Mouse (Mus musculus): ENCODE data around the gene Cdh23. TPM values are rescaled to one million over a fixed set of nuclear protein-coding genes. Genes with fewer than 3 reads are reported as not detected.

Gene Cdh23
- polyA plus RNA-seq, 1 experiment: 0.19 TPM

- no peak overlapping the region for H3K4me3 ChIP-seq (ENCODE audit: insufficient read depth, poor library complexity, severe bottlenecking)
- H3K79me3 ChIP-seq (ENCODE audit: low read depth): peaks cover 13% of the 10 kb centered on the region
- peaks cover 82% of the 10 kb centered on the region for H3K36me3 ChIP-seq (ENCODE audit: control insufficient read depth, insufficient read depth)
- TF ChIP-seq CEBPB (IDR thresholded peaks at IDR 0.05; ENCODE audit: low read depth) (no peak), USF1 (IDR thresholded peaks at IDR 0.05; ENCODE audit: low read depth) (no peak), MAX (IDR thresholded peaks at IDR 0.05) (no peak), MYOG (IDR thresholded peaks at IDR 0.05; ENCODE audit: control insufficient read depth, extremely low read depth, insufficient read length) (no peak)
- no peaks in the 10 kb centered on the region for H3K27me3 ChIP-seq (ENCODE audit: control insufficient read depth, insufficient read depth, insufficient read length)
- H3K79me2 ChIP-seq (ENCODE audit: control insufficient read depth, insufficient read depth): peaks cover 22% of the 10 kb centered on the region
- H3ac ChIP-seq (ENCODE audit: control insufficient read depth, insufficient read length, low read depth): no peak overlapping the region
Measured at GRCm38 (mm10) chr10:60295356-60295755, 400.9 kb downstream of the Cdh23 start.

DNA sequence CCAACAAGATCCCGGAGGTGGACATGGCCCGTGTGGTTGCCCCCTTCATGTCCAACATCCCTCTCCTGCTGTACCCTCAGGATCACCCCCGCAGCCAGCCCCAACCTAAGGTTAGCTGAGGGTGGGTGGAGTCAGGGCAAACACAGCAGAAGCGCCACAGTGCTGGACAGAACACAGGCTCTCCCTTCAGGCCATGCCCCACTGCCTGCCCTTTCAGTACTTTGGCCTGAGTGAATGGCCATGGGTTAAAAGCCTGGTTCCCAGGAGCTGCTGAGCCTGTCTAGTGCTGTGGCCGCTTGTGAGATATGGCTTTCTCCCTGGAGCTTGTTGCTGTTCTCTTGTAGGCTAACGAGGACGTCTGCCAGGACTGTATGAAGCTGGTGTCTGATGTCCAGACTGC, 401.7 kb downstream of the Cdh23 start:
- Histone ChIP-seq H3K27me3 (ENCODE audit: control insufficient read depth, insufficient read depth, insufficient read length) (no peaks in the 10 kb centered on the region), H3K4me3 (ENCODE audit: insufficient read depth, poor library complexity, severe bottlenecking) (no peak overlapping the region), H3K79me3 (ENCODE audit: low read depth) (peaks cover 19% of the 10 kb centered on the region), H3K36me3 (ENCODE audit: control insufficient read depth, insufficient read depth) (peaks cover 74% of the 10 kb centered on the region), H3ac (ENCODE audit: control insufficient read depth, insufficient read length, low read depth) (no peak overlapping the region), H3K79me2 (ENCODE audit: control insufficient read depth, insufficient read depth) (peaks cover 30% of the 10 kb centered on the region)
- no peak for TF ChIP-seq MYOD1 (IDR thresholded peaks at IDR 0.05; ENCODE audit: control insufficient read depth, insufficient read length, low read depth)
- TF ChIP-seq FOSL1 (IDR thresholded peaks at IDR 0.05; ENCODE audit: insufficient read depth, low read length, poor library complexity, severe bottlenecking): no peak
- no peak for TF ChIP-seq CTCF (IDR thresholded peaks at IDR 0.05; ENCODE audit: control insufficient read depth, insufficient read depth, insufficient read length)
- TF ChIP-seq MAX (IDR thresholded peaks at IDR 0.05): no peak
- no peak for TF ChIP-seq CEBPB (IDR thresholded peaks at IDR 0.05; ENCODE audit: low read depth)
- no peak for TF ChIP-seq MYOG (IDR thresholded peaks at IDR 0.05; ENCODE audit: control insufficient read depth, extremely low read depth, insufficient read length)
- TF ChIP-seq USF1 (IDR thresholded peaks at IDR 0.05; ENCODE audit: low read depth): no peak

DNA sequence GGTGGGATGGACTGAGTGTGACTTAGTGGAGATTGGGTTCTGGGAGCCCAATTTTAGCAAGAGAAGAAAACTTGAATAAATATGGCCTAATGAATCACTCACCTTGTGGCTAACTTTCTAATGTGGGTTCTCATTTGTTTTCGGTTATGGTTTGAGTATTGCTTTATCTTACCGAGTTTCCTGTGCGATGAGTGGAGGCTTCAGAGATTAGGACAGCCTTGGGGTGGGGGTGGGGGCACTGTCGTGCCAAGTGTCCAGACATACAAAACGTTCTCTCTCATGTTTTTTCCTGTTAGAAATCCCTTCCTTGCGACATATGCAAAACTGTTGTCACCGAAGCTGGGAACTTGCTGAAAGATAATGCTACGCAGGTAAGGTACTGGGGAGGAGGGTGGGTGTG, 404.1 kb downstream of the Cdh23 start:
- H3K27me3 ChIP-seq (ENCODE audit: control insufficient read depth, insufficient read depth, insufficient read length): no peaks in the 10 kb centered on the region
- peaks cover 54% of the 10 kb centered on the region for H3K79me2 ChIP-seq (ENCODE audit: control insufficient read depth, insufficient read depth)
- H3K4me3 ChIP-seq (ENCODE audit: insufficient read depth, poor library complexity, severe bottlenecking): no peak overlapping the region
- TF ChIP-seq USF1 (IDR thresholded peaks at IDR 0.05; ENCODE audit: low read depth) (no peak), FOSL1 (IDR thresholded peaks at IDR 0.05; ENCODE audit: insufficient read depth, low read length, poor library complexity, severe bottlenecking) (no peak), MAX (IDR thresholded peaks at IDR 0.05) (no peak), CTCF (IDR thresholded peaks at IDR 0.05; ENCODE audit: control insufficient read depth, insufficient read depth, insufficient read length) (no peak), MYOD1 (IDR thresholded peaks at IDR 0.05; ENCODE audit: control insufficient read depth, insufficient read length, low read depth) (no peak), CEBPB (IDR thresholded peaks at IDR 0.05; ENCODE audit: low read depth) (no peak), MYOG (IDR thresholded peaks at IDR 0.05; ENCODE audit: control insufficient read depth, extremely low read depth, insufficient read length) (no peak)
- H3ac ChIP-seq (ENCODE audit: control insufficient read depth, insufficient read length, low read depth): no peak overlapping the region
- H3K36me3 ChIP-seq (ENCODE audit: control insufficient read depth, insufficient read depth): peaks cover 51% of the 10 kb centered on the region
- H3K79me3 ChIP-seq (ENCODE audit: low read depth): peaks cover 43% of the 10 kb centered on the region

DNA sequence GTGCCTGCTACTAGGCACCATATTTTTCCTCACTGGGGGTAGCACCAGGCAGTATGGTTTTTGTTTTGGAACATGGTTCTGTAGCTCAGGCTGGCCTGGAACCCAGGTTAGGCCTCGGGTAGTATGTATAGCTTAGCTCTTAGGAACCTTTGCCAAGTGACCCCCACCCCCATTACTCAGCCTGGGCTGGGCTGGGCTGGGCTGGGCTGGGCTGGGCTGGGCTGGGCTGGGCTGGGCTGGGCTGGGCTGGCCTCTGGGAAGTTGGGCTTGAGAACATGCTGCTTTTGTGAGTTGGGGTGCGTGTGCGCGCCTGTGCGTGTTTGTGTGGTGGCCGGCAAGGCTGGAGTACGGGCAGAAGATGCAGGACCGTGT, 405.6 kb downstream of the Cdh23 start:
- Histone ChIP-seq H3ac (ENCODE audit: control insufficient read depth, insufficient read length, low read depth) (no peak overlapping the region), H3K27me3 (ENCODE audit: control insufficient read depth, insufficient read depth, insufficient read length) (no peaks in the 10 kb centered on the region), H3K36me3 (ENCODE audit: control insufficient read depth, insufficient read depth) (peaks cover 46% of the 10 kb centered on the region), H3K79me2 (ENCODE audit: control insufficient read depth, insufficient read depth) (peaks cover 69% of the 10 kb centered on the region), H3K4me3 (ENCODE audit: insufficient read depth, poor library complexity, severe bottlenecking) (no peak overlapping the region), H3K79me3 (ENCODE audit: low read depth) (peaks cover 57% of the 10 kb centered on the region)
- TF ChIP-seq MYOD1 (IDR thresholded peaks at IDR 0.05; ENCODE audit: control insufficient read depth, insufficient read length, low read depth): no peak
- no peak for TF ChIP-seq USF1 (IDR thresholded peaks at IDR 0.05; ENCODE audit: low read depth)
- no peak for TF ChIP-seq CTCF (IDR thresholded peaks at IDR 0.05; ENCODE audit: control insufficient read depth, insufficient read depth, insufficient read length)
- no peak for TF ChIP-seq CEBPB (IDR thresholded peaks at IDR 0.05; ENCODE audit: low read depth)
- no peak for TF ChIP-seq FOSL1 (IDR thresholded peaks at IDR 0.05; ENCODE audit: insufficient read depth, low read length, poor library complexity, severe bottlenecking)
- no peak for TF ChIP-seq MYOG (IDR thresholded peaks at IDR 0.05; ENCODE audit: control insufficient read depth, extremely low read depth, insufficient read length)
- TF ChIP-seq MAX (IDR thresholded peaks at IDR 0.05): no peak

DNA sequence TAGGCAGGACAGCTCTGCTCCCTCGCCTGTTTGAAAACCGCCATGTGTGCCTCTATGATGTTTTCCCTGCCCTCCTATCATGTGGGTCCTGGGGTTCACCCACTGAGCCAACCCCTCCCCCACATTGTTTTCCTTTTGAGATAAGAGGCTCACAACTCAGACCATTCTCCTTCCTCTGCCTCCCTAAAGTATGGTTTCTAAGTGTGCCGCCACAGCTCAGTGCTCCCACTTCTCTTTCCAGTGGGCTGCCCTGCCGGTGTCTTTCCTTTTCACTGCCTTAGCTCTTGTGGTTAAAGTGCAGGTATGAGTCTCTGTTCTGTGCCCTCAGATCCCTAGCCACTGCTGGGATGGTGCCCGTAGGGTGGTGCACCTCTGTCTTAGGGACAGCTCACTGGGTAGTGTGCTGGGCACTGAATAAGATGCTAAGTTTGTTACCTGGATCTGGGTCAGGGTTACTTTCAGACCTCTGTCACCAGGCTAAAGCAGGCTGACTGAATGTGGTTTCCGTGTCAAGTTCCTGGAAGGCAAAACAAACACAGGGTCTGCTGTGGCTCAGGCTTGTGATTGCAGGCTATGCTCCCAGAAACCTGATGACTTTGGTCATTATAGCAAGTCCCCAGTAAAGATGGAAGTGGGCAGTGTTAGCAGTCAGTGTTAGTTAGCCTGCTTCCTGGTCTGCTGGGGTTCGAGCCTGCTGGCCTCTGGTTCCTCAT, 406.1 kb downstream of the Cdh23 start:
- Histone ChIP-seq H3K4me3 (ENCODE audit: insufficient read depth, poor library complexity, severe bottlenecking) (no peak overlapping the region), H3K27me3 (ENCODE audit: control insufficient read depth, insufficient read depth, insufficient read length) (no peaks in the 10 kb centered on the region), H3K79me2 (ENCODE audit: control insufficient read depth, insufficient read depth) (peaks cover 74% of the 10 kb centered on the region), H3ac (ENCODE audit: control insufficient read depth, insufficient read length, low read depth) (no peak overlapping the region), H3K36me3 (ENCODE audit: control insufficient read depth, insufficient read depth) (peaks cover 42% of the 10 kb centered on the region), H3K79me3 (ENCODE audit: low read depth) (peaks cover 63% of the 10 kb centered on the region)
- TF ChIP-seq MYOG (IDR thresholded peaks at IDR 0.05; ENCODE audit: control insufficient read depth, extremely low read depth, insufficient read length) (no peak), CEBPB (IDR thresholded peaks at IDR 0.05; ENCODE audit: low read depth) (no peak), USF1 (IDR thresholded peaks at IDR 0.05; ENCODE audit: low read depth) (no peak), MYOD1 (IDR thresholded peaks at IDR 0.05; ENCODE audit: control insufficient read depth, insufficient read length, low read depth) (no peak), CTCF (IDR thresholded peaks at IDR 0.05; ENCODE audit: control insufficient read depth, insufficient read depth, insufficient read length) (no peak)

DNA sequence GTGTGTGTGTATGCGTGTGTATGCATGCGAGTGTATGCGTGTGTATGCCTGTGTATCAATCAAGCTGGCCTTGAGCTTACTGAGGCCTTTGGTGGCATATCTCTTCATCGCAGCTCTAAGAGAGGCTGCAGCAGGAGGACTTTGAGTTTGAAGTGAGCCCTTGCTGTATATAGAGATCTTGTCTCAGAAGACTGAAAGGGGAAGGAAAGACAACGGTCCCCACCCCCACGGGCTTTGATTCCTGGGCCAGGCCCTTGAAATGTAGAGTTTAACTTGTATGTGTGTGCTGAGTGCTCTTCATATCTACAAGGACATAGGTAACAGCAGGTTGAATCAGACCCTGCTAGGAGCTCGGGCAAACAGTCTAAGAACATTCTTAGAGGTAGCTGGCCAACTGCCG, 407.1 kb downstream of the Cdh23 start:
- no peak overlapping the region for H3K4me3 ChIP-seq (ENCODE audit: insufficient read depth, poor library complexity, severe bottlenecking)
- H3ac ChIP-seq (ENCODE audit: control insufficient read depth, insufficient read length, low read depth): no peak overlapping the region
- peaks cover 84% of the 10 kb centered on the region for H3K79me2 ChIP-seq (ENCODE audit: control insufficient read depth, insufficient read depth)
- peaks cover 72% of the 10 kb centered on the region for H3K79me3 ChIP-seq (ENCODE audit: low read depth)
- no peaks in the 10 kb centered on the region for H3K27me3 ChIP-seq (ENCODE audit: control insufficient read depth, insufficient read depth, insufficient read length)
- TF ChIP-seq CTCF (IDR thresholded peaks at IDR 0.05; ENCODE audit: control insufficient read depth, insufficient read depth, insufficient read length) (no peak), MYOG (IDR thresholded peaks at IDR 0.05; ENCODE audit: control insufficient read depth, extremely low read depth, insufficient read length) (no peak), MAX (IDR thresholded peaks at IDR 0.05) (no peak), USF1 (IDR thresholded peaks at IDR 0.05; ENCODE audit: low read depth) (no peak)
- H3K36me3 ChIP-seq (ENCODE audit: control insufficient read depth, insufficient read depth): peaks cover 42% of the 10 kb centered on the region

Measured in C2C12 (cell line).